Mouse (Mus musculus): ENCODE data around the gene Plcd3.

Gene Plcd3

GRCm38 (mm10) chr11:103098531-103099190, 2.8 kb downstream of the Plcd3 start:
- no peak for DNase-seq (ENCODE audit: low spot score in 2 of 2)

GRCm38 (mm10) chr11:103096979-103097894, 4.2 kb downstream of the Plcd3 start:
- no peak for DNase-seq (ENCODE audit: low spot score in 2 of 2)

- DNase-seq (ENCODE audit: low spot score in 2 of 2) = no peak
Observed at GRCm38 (mm10) chr11:103095801-103096200, 5.7 kb downstream of the Plcd3 start.

GRCm38 (mm10) chr11:103095107-103095670, 6.3 kb downstream of the Plcd3 start:
- DNase-seq (ENCODE audit: low spot score in 2 of 2) = no peak

- peak; percentile 29 to 47 for DNase-seq (ENCODE audit: low spot score in 2 of 2)
Observed at GRCm38 (mm10) chr11:103093862-103094833, 7.3 kb downstream of the Plcd3 start.

- no peak for DNase-seq (ENCODE audit: low spot score in 2 of 2)
Observed at GRCm38 (mm10) chr11:103093306-103093705, 8.2 kb downstream of the Plcd3 start.

- no peak for DNase-seq (ENCODE audit: low spot score in 2 of 2)
Observed at GRCm38 (mm10) chr11:103081631-103082030, 19.8 kb downstream of the Plcd3 start.

- no peak for DNase-seq (ENCODE audit: low spot score in 2 of 2)
Observed at GRCm38 (mm10) chr11:103080323-103081091, 21.0 kb downstream of the Plcd3 start.

GRCm38 (mm10) chr11:103078131-103078530, 23.3 kb downstream of the Plcd3 start:
- no peak for DNase-seq (ENCODE audit: low spot score in 2 of 2)

GRCm38 (mm10) chr11:103076581-103076980, 24.9 kb downstream of the Plcd3 start:
- no peak for DNase-seq (ENCODE audit: low spot score in 2 of 2)

- no peak for DNase-seq (ENCODE audit: low spot score in 2 of 2)
Observed at GRCm38 (mm10) chr11:103076010-103076409, 25.4 kb downstream of the Plcd3 start.

GRCm38 (mm10) chr11:103074796-103075323, 26.6 kb downstream of the Plcd3 start:
- no peak for DNase-seq (ENCODE audit: low spot score in 2 of 2)

GRCm38 (mm10) chr11:103074121-103074650, 27.3 kb downstream of the Plcd3 start:
- DNase-seq (ENCODE audit: low spot score in 2 of 2) = no peak

- no peak for DNase-seq (ENCODE audit: low spot score in 2 of 2)
Observed at GRCm38 (mm10) chr11:103073671-103074070, 27.8 kb downstream of the Plcd3 start.

- DNase-seq (ENCODE audit: low spot score in 2 of 2) = no peak
Observed at GRCm38 (mm10) chr11:103070322-103070880, 31.1 kb downstream of the Plcd3 start.

GRCm38 (mm10) chr11:103069731-103070130, 31.7 kb downstream of the Plcd3 start:
- DNase-seq (ENCODE audit: low spot score in 2 of 2) = no peak

GRCm38 (mm10) chr11:103068884-103069283, 32.6 kb downstream of the Plcd3 start:
- no peak for DNase-seq (ENCODE audit: low spot score in 2 of 2)

- no peak for DNase-seq (ENCODE audit: low spot score in 2 of 2)
Observed at GRCm38 (mm10) chr11:103068272-103068671, 33.2 kb downstream of the Plcd3 start.

- no peak for DNase-seq (ENCODE audit: low spot score in 2 of 2)
Observed at GRCm38 (mm10) chr11:103067457-103068001, 33.9 kb downstream of the Plcd3 start.

- DNase-seq (ENCODE audit: low spot score in 2 of 2) = no peak
Observed at GRCm38 (mm10) chr11:103067051-103067361, 34.5 kb downstream of the Plcd3 start.

Data from natural killer cell, adult 2 months (primary cell).